Mouse (Mus musculus) left cerebral cortex, postnatal 14 days (tissue): ENCODE measurements around the gene Trdmt1. TPM values are rescaled to one million over a fixed set of nuclear protein-coding genes. Genes with fewer than 3 reads are reported as not detected.

ENCODE experiments used
- DNase-seq, 2 experiments: peaks; one replicate each; pipeline ENCODE4 v3.0.0; 2021 to 2022; ENCODE audit warnings: low spot score in 2 of 2, mixed read lengths in 1 of 2
- intact Hi-C: fragments of 180-260 bp; cut with DNase I; formaldehyde crosslinking; loops from one replicate; pipeline ENCODE4 v1.15.1; 2025
- total RNA-seq, 2 experiments: library from RNA; stranded (reverse); gene quantifications; 2 replicates each; pipeline ENCODE4 v1.2.3; 2021

The Trdmt1 gene
- total RNA-seq, 2 experiments from 2014 or later = 5.0 to 6.3 TPM

GRCm38 (mm10) chr2:13522106-13522505 is 22.4 kb downstream of the Trdmt1 start:
- intact Hi-C loops = no loop called here
- DNase-seq = no peak

- intact Hi-C loops = no loop called here
- DNase-seq = no peak
Observed at GRCm38 (mm10) chr2:13514949-13515348, 29.5 kb downstream of the Trdmt1 start.

GRCm38 (mm10) chr2:13502717-13503116 is 41.8 kb downstream of the Trdmt1 start:
- no peak for DNase-seq
- intact Hi-C loops = no loop called here

DNA sequence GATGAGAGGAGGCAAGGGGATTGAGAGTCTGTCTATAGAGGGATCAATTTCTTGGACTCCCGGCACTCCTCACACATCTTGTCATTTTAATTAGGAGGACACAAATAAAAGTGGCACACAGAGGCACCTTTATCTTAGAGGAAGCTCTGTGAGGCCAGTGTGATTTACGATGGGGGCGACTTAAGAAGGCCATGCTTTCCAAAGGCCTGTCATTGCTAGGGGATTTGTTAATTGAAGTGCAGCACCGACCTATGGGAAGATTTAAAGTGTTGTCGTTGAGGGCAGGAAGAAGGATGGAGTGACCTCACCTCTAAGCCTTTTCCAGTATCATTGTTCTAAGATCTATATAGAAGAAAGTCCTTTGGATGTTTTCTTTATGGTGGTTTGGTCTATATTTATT is 42.9 kb downstream of the Trdmt1 start:
- DNase-seq = no peak
- intact Hi-C loops = no loop called here

DNA sequence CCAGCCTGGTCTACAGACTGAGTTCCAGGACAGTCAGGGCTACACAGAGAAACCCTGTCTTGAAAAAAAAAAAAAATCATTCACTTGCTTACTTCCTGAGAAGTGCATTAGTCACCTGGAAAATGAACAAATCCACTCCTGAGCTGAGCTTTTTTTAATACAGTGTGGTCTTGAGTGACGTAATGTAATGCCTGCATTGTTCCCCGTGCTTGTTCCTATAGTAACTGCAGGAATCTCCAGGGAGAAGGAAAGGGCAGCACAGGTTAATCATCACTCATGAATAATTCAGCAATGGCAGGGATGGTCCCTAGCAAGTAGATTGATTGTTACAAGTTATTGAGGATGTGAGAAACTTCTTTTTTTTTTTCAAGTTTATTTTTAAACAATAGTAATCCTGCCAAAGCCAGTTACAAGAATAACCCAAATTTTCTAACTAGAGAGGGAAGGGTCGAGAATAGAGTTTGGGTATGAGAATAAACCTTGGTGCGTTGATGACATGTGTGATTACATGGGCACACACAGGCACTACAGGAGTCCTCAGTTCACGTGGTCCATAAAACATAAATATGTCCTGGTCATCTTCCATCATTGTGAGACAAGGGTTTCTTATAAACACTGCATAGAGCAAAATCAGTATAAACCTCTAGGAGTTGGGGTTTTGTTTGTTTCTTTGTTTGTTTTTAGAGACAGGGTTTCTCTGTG is 44.0 kb downstream of the Trdmt1 start:
- intact Hi-C loops = no loop called here
- DNase-seq = peak in 1 of 2 experiments; percentile 41

- no peak for DNase-seq
- intact Hi-C loops = no loop called here
Observed at GRCm38 (mm10) chr2:13499196-13499595, 45.3 kb downstream of the Trdmt1 start.

GRCm38 (mm10) chr2:13496087-13496486 is 48.4 kb downstream of the Trdmt1 start:
- intact Hi-C loops = no loop called here
- no peak for DNase-seq

DNA sequence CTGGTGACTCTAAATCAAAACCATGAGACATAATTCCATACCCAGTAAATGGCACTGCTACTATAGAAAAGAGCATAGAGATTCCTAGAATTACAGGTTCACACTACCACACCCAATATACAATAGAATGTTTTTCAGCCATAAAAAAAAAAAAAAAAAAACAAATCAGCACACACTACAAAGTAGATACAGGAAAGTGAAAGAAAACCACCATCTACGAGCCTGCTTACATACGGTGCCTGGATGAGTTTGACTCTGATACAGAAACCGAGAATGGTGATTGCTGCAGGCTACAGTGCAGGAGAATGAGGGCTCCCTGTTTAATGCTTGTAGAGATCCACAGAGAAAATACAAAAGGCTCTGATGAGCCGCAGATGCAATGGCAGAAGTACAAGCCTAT is 51.5 kb downstream of the Trdmt1 start:
- intact Hi-C loops = no loop called here
- DNase-seq = no peak

GRCm38 (mm10) chr2:13491734-13492133 is 52.7 kb downstream of the Trdmt1 start, which contains the start of gene Cubn:
Gene Cubn, minus strand, starts transcription at chr2:13491813.
- intact Hi-C loops = no loop called here

DNA sequence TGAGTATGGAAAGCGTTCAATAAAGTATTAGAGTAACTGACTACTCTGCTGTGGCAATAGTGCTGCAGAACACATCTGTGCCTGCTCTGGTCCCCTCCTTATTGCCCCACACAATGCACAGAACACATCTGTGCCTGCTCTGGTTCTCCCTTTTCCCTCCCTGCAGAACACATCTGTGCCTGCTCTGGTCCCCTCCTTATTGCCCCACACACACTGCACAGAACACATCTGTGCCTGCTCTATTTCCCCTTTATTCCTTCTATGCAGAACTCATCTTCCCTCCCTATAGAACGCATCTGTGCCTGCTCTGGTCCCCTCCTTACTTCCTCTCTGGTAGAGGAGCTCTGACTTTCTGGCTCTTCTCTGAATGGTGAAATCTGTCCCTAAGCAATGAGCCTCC is 54.0 kb downstream of the Trdmt1 start:
- no peak for DNase-seq
- intact Hi-C loops = no loop called here

More at GRCm38 (mm10) chr2:13491734-13492133, 52.7 kb downstream of the Trdmt1 start, which contains the start of gene Cubn:
- no peak for DNase-seq

DNA sequence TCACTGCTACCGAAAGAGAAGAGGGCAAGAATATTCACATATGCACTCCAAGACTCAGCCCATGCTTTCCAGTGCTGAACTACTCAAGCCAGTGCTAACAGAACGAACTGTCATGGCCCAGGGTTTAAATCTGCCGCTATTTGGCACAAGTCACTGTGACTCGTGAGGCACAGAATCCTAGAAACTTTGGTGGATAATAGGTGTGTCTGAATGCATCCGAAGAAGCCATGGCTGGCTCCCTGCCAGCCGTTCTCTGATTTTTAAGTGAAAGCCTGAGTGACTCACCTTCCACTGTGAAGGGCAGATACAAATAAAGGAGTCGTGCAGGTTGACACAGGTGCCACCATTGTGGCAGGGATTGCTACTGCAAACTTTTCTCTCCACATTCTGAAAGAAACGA is 58.0 kb downstream of the Trdmt1 start:
- no peak for DNase-seq
- intact Hi-C loops = no loop called here

- intact Hi-C loops = no loop called here
- DNase-seq = no peak
Observed at GRCm38 (mm10) chr2:13484566-13484965, 59.9 kb downstream of the Trdmt1 start.

DNA sequence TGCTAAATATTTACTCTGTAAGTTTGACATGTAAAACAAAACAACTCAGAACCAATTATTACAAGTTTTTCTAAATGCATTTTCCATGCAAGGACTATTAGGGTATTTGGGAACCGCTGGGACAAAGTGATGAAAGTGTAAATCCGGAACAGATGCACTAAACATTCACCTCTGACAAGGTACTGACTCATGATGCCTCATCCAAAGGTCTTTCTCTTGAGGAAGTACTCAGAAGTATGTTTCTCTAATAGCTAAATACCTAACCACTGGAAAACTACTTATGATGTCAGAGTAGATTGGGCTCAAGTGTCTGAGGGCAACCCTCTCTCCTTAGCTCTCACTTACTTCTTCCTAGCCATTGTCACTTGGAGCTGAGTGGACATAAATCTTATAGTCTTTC is 63.7 kb downstream of the Trdmt1 start:
- no peak for DNase-seq
- intact Hi-C loops = no loop called here

- no peak for DNase-seq
- intact Hi-C loops = no loop called here
Observed at GRCm38 (mm10) chr2:13479165-13479564, 65.3 kb downstream of the Trdmt1 start.

DNA sequence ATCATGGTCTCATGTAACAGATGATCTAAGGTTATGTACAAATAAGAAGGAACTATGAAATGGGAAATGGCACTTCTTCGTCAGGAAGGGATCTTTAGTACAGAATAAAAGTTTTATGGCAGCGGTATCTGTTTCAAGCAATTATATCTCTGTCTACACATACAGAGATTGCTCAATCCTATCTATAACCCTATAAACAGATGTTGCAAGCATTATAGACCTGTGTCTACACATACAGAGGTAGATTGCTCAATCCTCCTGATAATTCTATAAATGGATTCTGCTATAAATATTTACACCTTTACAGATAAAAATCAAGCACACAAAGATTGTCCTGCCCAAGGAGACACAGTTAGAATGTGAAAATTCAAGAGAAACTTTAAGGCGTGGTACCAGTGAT is 74.4 kb downstream of the Trdmt1 start:
- intact Hi-C loops = no loop called here
- DNase-seq = no peak

DNA sequence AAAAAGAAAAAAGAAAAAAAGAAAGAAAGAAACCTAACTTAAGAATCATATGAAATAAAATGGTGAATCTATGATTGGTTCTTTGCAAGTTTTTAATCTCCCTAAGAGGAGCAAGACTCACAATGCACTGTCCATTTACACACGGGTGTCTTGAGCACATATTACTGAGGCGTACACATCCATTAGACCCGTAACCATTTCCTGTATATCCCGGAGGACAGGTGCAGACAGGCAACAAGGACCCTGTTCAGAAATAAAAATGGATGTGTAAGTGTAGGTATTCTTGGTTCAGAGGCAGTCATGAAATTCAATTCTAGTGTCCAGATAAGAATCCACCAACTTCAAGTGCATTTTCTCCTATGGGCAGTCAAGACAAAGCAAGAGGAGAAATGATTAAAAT is 74.8 kb downstream of the Trdmt1 start:
- DNase-seq = no peak
- intact Hi-C loops = no loop called here

DNA sequence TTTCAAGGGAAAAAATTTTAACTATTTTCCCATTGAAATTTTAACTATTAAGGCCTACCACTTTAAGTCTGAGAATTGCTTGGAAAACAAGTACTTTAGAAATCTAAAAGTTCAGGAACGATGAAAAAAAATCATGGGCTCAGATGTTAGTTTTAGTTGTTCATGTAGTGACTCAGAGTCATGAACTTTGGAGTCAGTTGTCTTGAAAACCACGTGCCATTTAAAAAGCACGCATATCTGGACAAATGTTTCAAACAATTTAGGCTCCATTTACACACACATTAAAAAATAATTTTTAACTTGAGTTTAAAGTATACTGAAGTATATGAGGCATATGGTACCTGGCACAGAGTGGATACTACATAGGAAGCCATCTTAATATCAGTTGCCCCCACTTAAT is 77.8 kb downstream of the Trdmt1 start:
- DNase-seq = no peak
- intact Hi-C loops = no loop called here

Other genes starting within 250 kb of the Trdmt1 start
- gene Cubn, start 52.9 kb downstream of the Trdmt1 start, total RNA-seq = under 1 TPM; 0.36 to 0.48 TPM
- gene Vim, start 29.3 kb upstream of the Trdmt1 start, total RNA-seq = 10 to 100 TPM; 82.1 to 84.0 TPM
- gene St8sia6, start 249.4 kb upstream of the Trdmt1 start, total RNA-seq = 1 to 10 TPM in 1 of 2 experiments, under 1 TPM in 1; 0.40 to 1.1 TPM